Mouse (Mus musculus) gastrocnemius, postnatal 4 days (tissue): ENCODE measurements around the gene Timm29. TPM values are rescaled to one million over a fixed set of nuclear protein-coding genes. Genes with fewer than 3 reads are reported as not detected.
A peak's percentile ranks its signal among the peaks of the same experiment; 100 is the strongest.

ENCODE experiments used
- DNase-seq, 2 experiments: peaks; one replicate each; pipeline ENCODE4 v3.0.0; 2021 to 2022; ENCODE audit warnings: low spot score in 2 of 2, mixed read lengths in 2 of 2
- microRNA-seq: library from miRNA; unstranded; fragments of <30 nt; microRNA quantifications from one replicate; pipeline ENCODE4 v1.2.0, GENCODE M21; 2021
- total RNA-seq, 2 experiments: library from RNA; stranded (reverse); gene quantifications; 2 replicates each; pipeline ENCODE4 v1.2.3; 2021

Timm29 gene
- total RNA-seq, 2 experiments from 2014 or later = 46.6 to 51.3 TPM

DNA sequence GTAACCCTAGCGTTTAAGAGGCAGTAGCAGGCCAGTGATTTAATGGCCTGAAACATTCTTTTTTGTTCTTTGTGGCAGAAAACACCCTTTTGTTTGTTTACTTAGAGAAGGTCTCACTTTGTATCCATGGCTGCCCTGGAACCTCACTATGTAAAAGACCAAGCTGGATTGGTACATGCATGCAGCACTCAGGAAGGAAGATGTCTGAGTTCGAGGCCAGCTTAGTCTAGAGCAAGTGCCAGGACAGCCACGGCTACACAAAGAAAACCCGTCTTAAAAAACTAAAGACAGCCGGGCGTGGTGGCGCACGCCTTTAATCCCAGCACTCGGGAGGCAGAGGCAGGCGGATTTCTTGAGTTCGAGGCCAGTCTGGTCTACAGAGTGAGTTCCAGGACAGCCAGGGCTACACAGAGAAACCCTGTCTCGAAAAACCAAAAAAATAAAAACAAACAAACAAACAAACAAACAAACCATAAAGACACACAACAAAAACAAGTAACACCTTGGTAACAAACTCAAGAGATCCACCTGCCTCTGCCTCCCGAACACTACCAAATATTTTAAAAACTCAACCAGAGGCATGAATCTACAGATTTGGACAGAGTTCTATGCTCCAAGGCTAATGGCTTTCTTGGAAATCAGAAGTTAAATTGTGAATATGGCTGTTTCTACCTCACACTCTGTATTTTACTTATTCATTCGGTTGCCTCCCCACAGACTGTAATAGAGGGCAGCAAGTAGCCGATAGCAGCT is 22.5 kb downstream of the Timm29 start:
- no peak for DNase-seq

- DNase-seq = peak; percentile 98 to 99
These were observed 23.2 kb downstream of the Timm29 start, which contains the start of gene Smarca4 for GRCm38 (mm10) chr9:21615617-21616231. Smarca4 (plus strand) TSS chr9:21616169.

DNA sequence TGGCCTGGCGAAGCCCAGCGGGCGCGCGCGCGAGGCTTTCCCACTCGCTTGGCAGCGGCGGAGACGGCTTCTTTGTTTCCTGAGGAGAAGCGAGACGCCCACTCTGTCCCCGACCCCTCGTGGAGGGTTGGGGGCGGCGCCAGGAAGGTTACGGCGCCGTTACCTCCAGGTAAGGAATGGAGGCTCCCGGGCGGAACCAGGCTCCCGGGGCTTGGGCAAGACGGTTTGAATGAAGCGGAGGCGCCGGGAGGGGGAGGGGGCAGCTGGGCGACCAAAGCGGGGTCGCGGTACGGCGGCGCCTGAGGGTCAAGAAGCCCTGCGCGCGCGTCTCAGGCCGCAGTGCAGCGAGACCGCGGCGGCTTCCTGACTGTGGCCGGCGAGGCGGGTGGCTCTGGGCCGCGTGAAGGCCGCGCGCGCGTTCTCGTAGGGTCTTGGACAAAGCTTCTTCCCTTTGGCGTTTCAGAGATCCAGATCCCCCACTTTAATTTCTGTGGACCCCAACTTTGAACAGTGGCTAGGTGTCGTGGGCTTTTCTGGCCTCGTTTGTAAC is 23.8 kb downstream of the Timm29 start:
- DNase-seq = peak; percentile 83 to 93

- DNase-seq = no peak
These were observed 24.5 kb downstream of the Timm29 start for GRCm38 (mm10) chr9:21617066-21617465.

DNA sequence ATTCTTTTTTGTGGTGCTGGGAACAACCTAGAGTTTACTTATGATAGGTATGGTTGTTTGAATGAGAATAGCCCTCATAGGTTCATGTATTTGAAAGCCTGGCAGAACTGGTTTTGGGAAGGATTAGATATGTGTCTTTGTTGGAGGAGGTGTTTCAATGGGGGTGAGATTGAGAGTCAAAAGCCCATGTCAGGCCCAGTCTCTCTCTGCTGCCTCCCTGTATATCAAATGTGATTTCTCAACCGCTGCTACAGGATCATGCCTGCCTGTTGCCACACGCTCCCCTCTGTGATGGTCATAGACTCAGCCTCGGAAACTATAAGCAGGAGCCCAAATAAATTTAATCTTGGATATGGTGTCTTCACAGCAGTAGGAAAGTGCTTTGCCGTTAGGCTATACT is 27.7 kb downstream of the Timm29 start:
- no peak for DNase-seq

DNA sequence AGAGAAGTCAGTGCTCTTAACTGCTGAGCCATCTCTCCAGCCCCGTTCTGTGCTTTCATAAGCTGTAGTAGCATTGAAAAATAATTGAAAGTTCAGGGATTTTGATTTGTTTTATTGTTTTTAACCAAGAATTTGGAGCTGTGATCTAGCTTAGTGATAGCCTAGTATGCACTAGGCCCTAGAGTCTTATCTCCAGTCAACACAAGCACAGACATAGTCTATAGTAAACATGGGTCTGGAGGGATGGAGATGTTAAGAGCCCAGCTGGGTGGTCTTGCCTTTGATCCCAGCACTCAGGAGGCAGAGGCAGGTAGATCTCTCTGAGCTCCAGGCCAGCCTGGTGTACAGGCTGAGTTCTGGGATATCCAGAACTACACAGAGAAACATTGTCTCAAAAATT is 30.2 kb downstream of the Timm29 start:
- DNase-seq = no peak

DNA sequence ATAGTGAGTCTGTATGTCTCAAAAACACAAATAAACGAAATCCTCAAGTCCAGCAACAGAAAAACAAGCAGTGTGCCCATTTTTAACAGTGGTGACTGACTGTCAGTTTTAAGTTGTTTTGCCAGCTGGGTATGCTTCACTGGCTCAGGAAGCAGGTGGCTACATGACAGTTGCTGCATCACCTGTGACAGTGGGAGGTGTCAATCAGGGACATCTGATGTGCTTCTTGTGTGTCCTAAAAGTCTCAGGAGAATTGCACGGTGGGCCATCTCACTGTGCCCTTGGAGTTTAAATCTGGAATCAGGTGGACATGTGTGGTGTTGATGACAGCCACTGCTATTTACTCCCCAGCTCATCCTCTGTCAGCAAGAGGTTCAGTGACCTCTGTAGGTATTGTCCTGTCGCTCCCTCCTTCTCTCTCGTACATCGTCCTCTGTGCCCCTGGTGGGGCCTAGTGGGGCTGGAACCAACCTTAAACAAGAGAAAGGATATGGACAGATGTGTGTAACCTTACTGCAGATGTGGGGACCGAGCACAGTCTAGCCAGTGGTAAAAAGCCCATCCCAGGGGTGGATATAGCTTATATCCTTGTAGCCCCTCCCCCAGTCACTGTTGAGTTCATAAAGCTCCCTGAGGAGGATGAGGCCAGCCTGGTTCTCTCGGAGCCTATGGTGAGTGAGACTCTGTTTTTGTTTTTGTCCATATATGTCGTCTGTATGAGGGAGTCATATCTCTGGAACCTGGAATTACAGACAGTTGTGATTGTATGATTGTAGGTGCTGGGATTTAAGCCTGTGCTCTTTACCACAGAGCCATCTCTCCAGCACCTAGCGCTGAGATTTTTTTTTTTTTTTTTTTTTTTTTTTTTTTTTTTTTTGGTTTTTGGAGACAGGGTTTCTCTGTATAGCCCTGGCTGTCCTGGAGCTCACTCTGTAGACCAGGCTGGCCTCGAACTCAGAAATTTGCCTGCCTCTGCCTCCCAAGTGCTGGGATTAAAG is 33.1 kb downstream of the Timm29 start:
- no peak for DNase-seq

DNA sequence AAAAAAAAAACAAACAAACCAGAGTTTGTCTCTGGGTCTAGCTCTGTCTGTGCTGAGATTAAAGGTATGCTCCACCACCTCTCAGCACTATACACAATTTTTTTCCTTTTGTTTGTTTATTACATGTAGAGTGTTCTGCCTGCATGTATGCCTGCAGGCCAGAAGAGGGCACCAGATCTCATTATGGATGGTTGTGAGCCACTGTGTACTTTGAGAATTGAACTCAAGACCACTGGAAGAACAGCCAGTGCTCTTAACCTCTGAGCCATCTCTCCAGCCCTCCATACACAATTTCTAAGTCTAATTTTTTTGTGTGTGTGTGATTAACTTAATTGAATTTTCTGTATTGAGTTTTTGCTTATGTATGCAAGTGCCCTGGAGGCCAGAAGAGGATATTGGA is 34.0 kb downstream of the Timm29 start:
- no peak for DNase-seq

DNA sequence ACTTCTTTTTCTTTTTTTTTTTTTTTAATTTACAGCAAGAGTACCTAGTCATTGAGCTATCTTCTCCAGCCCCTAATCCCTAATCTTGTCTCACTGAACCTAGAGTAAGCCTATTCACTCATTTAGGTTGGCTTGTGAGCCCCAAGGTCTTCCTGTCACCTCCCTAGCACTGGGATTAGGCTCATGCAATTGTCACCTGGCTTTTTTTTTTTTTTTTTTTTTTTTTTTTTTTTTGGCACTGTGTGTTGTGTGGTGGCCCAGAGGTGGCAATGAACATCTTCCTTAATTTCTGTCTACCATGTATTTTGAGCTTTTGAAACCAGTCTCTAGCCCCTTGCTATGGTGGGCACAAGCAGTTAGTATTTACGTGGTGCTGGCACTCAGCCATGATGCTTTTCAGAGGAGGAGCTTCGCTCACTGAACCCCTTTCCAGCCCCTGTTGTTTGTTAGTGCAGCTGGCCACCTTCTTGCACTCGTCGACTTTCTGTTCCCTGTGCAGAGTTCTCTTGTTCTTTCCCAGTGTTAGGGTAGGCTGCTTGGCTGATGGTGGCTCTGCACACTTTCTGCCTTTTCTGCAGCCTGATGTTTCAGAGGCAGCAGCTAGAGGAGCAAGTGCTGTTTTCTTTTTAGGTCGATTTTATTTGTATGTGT is 34.7 kb downstream of the Timm29 start:
- no peak for DNase-seq

DNA sequence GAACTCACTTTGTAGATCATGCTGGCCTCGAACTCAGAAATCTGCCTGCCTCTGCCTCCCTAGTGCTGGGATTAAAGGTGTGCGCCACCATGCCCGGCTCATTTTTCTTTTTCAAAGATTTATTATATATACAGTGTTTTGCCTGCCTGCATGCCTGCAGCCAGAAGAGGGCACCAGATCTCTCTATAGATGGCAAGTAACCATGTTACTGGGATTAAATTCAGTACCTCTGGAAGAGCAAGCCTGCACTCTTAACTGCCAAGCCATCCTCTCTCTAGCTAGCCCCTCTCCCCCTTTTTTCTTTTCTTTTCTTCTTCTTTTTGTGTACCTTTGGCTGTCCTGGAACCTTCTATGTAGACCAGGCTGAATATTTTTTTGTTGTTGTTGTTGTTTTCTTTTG is 38.2 kb downstream of the Timm29 start:
- peak in 1 of 2 experiments; percentile 31 for DNase-seq

- no peak for DNase-seq
These were observed 40.6 kb downstream of the Timm29 start for GRCm38 (mm10) chr9:21633106-21633505.

DNA sequence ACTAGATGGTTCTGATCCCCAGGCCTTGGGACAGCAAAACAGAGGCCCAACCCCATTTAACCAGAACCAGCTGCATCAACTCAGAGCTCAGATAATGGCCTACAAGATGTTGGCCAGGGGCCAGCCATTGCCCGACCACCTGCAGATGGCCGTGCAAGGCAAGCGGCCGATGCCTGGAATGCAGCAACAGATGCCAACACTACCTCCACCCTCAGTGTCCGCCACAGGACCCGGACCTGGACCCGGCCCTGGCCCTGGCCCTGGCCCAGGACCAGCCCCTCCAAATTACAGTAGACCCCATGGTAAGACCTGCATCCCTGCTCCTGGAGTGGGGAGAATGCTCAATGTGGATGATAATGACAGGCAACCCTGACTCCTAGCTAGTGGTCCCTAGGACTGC is 43.1 kb downstream of the Timm29 start:
- no peak for DNase-seq

GRCm38 (mm10) chr9:21639031-21639430 is 46.5 kb downstream of the Timm29 start:
- DNase-seq = no peak

Small RNAs within 50 kb of the gene (microRNA-seq; reads per million reads assigned to microRNA genes)
- gene Mir1946b = not detected

Other genes starting within 250 kb of the Timm29 start
- gene Ilf3, start 224.9 kb upstream of the Timm29 start, total RNA-seq = 10 to 100 TPM; 65.2 to 75.5 TPM
- 10 to 100 TPM; 15.1 to 18.5 TPM for gene Qtrt1, start 180.9 kb upstream of the Timm29 start, total RNA-seq
- 10 to 100 TPM; 75.0 to 86.0 TPM for gene Dnm2, start 167.8 kb upstream of the Timm29 start, total RNA-seq
- gene Tmed1, start 82.5 kb upstream of the Timm29 start, total RNA-seq = 10 to 100 TPM; 38.3 to 40.6 TPM
- gene AB124611, start 66.5 kb upstream of the Timm29 start, total RNA-seq = 1 to 10 TPM; 1.9 to 2.0 TPM
- gene Carm1, start 45.8 kb upstream of the Timm29 start, total RNA-seq = 10 to 100 TPM; 81.9 to 91.2 TPM
- gene Yipf2, start 106 bp downstream of the Timm29 start, total RNA-seq = 1 to 10 TPM; 5.3 to 6.1 TPM
- gene Smarca4, start 23.4 kb downstream of the Timm29 start, total RNA-seq = 10 to 100 TPM; 65.7 to 66.7 TPM
- gene Ldlr, start 130.8 kb downstream of the Timm29 start, total RNA-seq = 10 to 100 TPM; 25.6 to 37.2 TPM
- 10 to 100 TPM; 10.8 to 14.2 TPM for gene Spc24, start 167.6 kb downstream of the Timm29 start, total RNA-seq
- gene Kank2, start 206.0 kb downstream of the Timm29 start, total RNA-seq = 10 to 100 TPM; 48.1 to 49.1 TPM
- under 1 TPM in 1 of 2 experiments, not detected in 1; 0.54 TPM for gene Angptl8, start 242.8 kb downstream of the Timm29 start, total RNA-seq